Mouse (Mus musculus) layer of hippocampus, adult 9-10 months (tissue): ENCODE data around the gene Itgb1bp1.

Source experiments
- DNase-seq: peaks from one replicate; pipeline ENCODE4 v3.0.0; 2022; ENCODE audit warnings: low spot score

Gene Itgb1bp1

GRCm38 (mm10) chr12:21301324-21301723 lies 15.2 kb upstream of the Itgb1bp1 start:
- DNase-seq = no peak

DNA sequence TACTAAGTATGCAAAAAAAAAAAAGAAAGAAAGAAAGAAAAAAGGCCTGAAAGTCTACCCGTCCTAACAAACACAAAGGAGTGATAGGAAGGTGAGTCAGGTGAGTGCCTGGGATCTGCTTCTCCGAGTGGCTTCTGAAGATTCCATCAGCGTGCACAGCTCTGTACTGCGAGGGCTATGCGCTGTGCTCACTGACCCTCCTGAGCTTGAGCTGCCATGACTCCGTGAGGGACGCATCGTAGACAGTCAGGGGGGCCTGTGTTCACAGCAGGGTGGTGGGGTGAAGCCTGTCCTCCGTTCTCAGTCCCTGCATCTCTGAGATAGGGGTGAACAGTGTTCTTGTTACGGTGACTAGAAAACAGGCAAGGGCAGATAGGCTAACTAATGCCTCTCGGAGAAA lies 12.8 kb upstream of the Itgb1bp1 start:
- DNase-seq = no peak

- no peak for DNase-seq
These were observed 3.6 kb upstream of the Itgb1bp1 start for GRCm38 (mm10) chr12:21289651-21290050.

DNA sequence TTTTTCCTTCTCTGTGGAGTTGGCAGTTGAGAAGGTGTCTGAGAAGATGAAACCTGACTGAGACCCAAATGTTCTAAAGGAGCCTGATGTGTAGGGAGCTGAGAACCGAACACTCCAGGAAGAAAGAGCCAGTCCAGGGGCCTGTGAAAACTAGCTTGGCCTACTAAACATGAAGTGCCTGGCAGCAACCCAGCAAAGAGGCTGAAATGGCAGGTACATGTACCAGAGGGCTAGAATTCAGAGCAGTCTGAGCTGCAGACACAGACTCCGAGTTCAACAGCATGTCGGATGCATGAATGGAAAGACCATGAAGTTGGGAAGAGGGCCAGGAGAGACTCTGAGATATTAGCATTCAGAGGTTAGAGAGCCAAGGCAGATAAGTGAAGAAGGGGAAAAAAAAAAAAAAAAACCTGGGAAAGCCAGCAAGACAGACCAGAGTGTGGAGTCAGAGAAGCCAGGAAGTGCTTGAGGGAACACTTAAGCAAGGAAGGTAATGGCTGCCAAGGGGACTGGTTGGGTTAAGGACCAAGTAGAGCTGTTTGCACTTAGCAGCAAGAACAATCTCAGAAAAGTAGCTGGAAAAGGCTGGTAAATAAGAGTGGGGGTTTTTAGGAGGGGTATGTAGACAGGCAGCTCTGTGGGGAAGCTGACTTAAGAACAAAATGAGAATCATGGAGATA lies 2.8 kb upstream of the Itgb1bp1 start:
- DNase-seq = no peak

- no peak for DNase-seq
These were observed 897 bp upstream of the Itgb1bp1 start for GRCm38 (mm10) chr12:21286712-21287650.

DNA sequence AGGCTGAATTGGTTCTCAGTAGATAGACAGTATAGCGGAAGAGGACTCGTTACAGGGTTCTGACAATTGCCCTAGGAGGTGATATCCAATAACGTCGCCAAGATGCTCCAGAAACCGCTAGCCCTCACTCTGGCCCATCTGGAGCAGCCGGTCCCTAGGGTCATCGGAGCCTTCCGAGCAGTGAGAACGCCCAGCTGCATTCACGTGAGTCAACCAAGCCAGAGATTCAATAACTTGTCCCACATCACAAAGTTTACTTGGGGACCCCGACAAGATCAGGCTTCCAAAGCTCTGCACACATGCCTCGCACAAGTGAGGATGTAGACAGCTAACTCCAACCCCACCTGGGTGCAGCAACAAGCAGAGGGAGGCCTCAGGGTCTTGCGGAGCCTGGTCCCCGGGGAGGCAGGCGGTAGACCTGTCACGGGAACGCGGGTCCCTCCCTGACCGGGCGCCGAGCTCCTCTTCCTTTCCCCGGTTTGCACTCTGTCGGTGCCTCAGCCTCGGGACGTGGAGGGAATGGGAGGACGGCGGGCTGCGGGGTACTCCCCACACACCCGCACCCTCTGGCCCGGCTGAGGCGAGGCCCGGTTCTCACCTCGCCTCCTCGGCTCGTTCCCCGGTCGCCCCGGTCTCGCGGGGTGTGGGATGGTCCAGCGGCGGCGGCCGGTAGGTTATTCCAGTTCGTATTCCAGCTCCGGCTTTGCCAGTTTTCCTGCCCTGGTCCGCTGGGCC lies 409 bp downstream of the Itgb1bp1 start:
- no peak for DNase-seq

DNA sequence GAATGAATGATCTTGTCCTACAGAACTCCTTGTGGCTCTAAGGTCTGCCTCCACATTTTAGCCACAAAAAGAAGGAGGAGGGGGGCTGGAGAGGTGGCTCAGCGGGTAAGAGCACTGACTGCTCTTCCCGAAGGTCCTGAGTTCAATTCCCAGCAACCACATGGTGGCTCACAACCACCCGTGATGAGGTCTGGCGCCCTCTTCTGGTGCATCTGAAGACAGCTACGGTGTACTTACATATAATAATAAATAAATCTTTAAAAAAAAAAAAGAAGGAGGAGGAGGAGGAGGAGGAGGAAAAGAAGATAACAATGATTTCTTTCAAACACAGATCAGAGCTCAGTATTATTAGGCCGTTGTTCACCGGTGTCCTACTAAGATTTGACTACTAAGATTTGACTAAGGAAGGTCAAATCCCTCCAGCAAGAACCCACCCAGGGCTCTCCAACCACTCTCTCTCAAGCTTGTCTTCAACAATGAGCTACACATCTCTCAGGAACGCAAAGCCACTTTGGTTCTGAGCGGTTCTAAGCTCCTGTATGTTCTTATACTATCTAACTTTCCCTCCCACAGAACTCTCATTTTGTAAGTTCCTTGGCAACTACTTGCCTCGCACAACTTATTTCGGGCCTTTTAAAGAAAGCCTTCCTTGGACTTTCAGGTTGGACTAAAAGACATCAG lies 1.2 kb downstream of the Itgb1bp1 start, which contains the start of gene Cpsf3:
TSS of gene Cpsf3 (plus strand) at position 631 of the 681 bp plus-strand sequence.
- DNase-seq = no peak

GRCm38 (mm10) chr12:21277352-21277864 lies 8.7 kb downstream of the Itgb1bp1 start:
- no peak for DNase-seq

- DNase-seq = no peak
These were observed 11.6 kb downstream of the Itgb1bp1 start for GRCm38 (mm10) chr12:21274446-21274845.

DNA sequence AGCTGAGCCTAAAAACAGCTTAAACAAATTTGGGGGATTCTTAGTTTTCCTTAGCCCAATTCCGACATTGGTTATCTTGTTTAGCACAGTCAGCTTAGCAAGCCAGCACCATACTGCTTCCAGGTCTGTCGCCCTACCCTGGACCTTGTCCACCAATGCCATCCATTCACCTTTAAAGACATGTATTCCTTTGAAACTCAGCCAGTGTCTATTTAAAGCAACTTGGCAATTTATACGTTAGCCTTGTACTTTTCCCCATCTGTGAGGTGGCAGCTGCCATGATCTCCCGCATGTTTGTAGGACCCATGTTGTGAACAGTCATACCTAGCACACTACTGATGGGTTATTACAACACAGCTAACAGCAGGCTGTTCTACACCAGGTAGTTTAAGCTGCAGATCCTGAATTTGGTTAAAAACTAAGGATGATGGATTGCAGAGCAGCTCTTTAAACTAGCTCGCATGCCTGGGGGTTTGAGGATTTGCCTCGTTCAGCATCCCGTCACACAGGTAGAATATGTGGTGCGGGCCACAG lies 17.9 kb downstream of the Itgb1bp1 start:
- DNase-seq = no peak

GRCm38 (mm10) chr12:21266784-21267098 lies 19.3 kb downstream of the Itgb1bp1 start:
- DNase-seq = no peak

DNA sequence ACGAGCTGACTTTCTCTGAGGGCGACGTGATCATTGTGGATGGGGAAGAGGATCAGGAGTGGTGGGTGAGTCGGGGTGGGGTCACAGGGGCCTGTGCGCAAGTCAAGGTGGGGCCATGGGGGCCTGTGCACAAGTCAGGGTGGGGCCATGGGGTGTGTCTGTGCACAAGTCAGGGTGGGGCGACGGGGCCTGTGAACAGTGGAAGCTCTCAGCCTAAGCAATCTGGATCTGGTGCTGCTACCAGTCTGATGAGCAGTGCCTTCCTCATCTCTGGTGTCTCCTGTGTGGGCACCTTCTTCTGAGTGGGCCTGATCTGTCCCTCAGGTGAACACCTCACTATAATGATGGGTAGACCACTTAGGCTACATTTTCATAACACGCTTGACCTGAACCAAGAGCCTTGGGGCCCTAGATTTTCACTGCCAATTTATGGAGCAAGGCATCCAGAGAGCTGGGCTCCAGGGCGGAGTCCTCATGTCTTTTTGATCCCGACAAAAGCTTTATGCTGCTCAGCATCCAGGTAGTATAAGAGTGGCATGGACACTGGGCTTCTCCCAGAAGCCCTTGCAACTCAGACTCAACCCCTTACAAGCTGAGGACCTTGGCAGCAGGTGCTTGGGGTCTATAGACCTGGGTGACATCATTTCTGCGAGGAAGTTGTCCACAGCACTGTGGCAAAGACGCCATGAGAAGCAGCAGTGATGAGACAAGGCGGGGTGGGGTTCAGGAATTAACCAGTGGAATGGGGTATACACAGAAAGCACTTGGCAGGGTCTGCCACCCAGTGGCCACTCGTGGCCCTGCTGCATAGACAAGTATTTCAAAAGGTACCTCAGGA lies 19.9 kb downstream of the Itgb1bp1 start:
- peak; percentile 56 for DNase-seq

DNA sequence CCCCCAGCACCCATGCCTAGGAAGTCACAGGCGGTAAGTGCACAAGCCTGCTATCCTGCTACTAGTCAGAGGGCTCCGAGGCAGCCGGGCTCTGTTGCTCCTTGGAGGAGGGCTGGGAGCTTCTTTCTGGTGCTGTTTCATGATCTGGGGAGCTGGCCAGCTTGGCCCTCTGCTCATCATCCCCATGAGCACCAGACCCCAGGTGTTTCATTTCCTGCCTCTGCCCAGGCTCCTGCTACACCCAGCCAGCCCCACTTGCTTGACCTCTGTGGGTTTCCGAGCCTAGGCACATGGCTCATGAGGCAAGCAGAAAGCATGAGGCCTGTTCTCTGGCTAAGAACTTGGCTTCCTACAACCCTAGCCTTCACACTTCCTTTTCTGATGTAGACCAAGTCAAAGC lies 20.6 kb downstream of the Itgb1bp1 start:
- DNase-seq = no peak

- DNase-seq = no peak
These were observed 21.1 kb downstream of the Itgb1bp1 start for GRCm38 (mm10) chr12:21264970-21265369.

GRCm38 (mm10) chr12:21264241-21264640 lies 21.8 kb downstream of the Itgb1bp1 start:
- no peak for DNase-seq

DNA sequence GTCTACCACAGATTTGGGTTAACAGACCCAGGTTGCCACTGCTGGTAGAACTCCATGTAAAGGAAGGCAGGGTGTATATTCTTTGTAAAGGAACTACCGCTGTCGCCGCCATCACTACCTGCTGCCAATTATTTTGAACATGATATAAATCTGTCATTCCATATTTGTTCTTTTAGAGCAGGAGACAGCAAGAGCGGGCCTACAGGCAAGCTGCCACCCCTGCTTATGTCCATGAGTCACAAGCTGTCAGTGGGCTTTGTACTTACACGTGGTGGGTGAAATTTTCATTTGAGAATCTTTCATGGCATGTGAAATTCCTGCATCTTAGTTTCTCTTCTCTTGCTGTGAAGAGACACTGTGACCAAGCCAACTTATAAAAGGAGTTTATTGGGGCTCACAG lies 22.8 kb downstream of the Itgb1bp1 start:
- no peak for DNase-seq

GRCm38 (mm10) chr12:21261521-21261920 lies 24.6 kb downstream of the Itgb1bp1 start:
- no peak for DNase-seq

DNA sequence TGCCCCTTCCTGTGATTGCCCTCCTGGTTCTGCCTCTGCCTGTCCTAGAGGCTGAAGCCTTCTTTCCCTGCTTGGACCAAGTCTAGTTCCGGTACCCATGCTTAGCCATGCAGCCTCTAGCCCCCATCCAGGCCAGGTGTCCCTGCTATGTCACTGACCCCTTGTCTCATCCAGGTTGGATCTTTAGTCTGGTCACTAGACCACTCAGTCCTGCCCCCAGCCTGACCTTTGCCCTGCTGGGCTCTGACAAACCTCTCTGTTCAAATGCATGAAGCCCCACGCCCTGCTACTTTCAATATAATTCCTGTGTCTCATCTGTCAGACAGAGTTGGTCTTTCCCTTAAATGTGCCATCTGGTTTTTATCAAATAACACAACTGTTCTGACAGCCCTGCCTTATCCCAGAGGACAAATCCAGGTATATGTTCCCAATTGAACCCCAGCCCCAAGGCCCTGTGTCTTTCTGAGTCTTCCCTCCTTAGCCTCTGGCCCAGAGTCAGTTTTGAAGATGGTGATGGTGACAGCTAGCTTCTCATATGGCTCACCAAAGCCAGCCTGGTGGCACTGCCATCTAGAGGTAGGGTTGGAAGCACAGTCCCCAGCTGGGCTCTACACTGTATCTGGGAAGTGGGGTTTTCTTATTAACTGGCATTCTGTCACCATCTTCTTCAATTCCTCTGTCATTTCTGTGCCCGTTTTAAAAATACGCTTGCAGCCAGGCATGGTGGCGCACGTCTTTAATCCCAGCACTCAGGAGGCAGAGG lies 25.4 kb downstream of the Itgb1bp1 start:
- DNase-seq = no peak

DNA sequence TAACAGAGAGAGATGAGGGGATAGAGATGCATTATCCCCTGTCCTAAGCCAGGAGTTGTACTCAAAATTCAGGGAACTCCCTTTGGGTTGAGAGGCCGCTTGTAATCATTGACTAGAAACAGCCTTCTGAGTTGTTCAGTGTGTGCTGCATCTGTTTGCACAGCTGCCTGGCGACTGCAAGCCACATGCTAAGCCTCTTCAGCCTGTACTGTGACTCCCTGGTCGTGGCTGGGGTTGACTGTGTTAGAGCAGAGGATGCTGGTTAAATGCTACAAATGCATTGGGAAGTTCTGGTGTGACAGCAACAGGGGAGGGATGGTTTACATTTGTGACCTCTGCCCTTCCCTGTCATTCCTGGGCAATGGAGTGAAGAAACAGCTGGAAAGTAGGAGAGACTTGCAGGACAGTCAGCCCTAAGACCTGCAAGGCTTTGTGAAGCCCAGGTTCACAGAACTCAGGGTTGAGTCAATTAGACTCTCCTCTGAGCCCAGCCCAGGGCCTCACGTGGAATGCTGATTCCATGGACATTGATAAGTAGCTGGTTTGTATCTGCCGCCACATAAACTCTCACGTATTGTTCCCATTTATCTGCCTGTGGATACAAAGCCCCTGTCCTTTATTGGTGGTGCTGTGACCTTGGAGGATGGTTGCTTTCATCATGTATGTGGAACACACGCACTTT lies 38.2 kb downstream of the Itgb1bp1 start:
- no peak for DNase-seq
